Mouse (Mus musculus) embryonic facial prominence, embryonic 11.5 days (tissue): ENCODE results near the gene Gm10750. TPM values are rescaled to one million over a fixed set of nuclear protein-coding genes. Genes with fewer than 3 reads are reported as not detected.
"Not testable (repeated sequence)": the region's sequence is repeated elsewhere in the genome, so short reads cannot be mapped to it uniquely, and the experiment has no call there.

Experiments used
- ATAC-seq: fragments of 200-750 bp; cut with Nextera tagmentation; replicated peaks from 2 replicates; pipeline ENCODE4 v1.8.0; 2017; ENCODE audit warnings: low read depth; ENCODE audit not compliant: insufficient number of reproducible peaks, low FRiP score, low TSS enrichment
- DNase-seq: peaks from one replicate; pipeline ENCODE4 v3.0.0-alpha.2; 2015; ENCODE audit warnings: low spot score
- H3K27ac ChIP-seq: fragments of 300-500 bp; sonication (generic); replicated peaks from 2 replicates; pipeline ENCODE4 v1.5.1; 2014; ENCODE audit warnings: mild to moderate bottlenecking, low read depth, low read length, control low read depth
- H3K27me3 ChIP-seq: fragments of 300-500 bp; sonication (generic); 2 replicates; pipeline ENCODE4 v1.6.1; 2014; ENCODE audit warnings: mild to moderate bottlenecking, low read length, moderate library complexity, mixed read lengths; ENCODE audit not compliant: control insufficient read depth, insufficient read depth
- H3K36me3 ChIP-seq: fragments of 300-500 bp; sonication (generic); replicated peaks from 2 replicates; pipeline ENCODE4 v1.6.1; 2014; ENCODE audit warnings: low read depth, mild to moderate bottlenecking, low read length, moderate library complexity, mixed read lengths; ENCODE audit not compliant: control insufficient read depth, insufficient read depth
- H3K4me1 ChIP-seq: fragments of 300-500 bp; sonication (generic); 2 replicates; pipeline ENCODE4 v1.6.1; 2014; ENCODE audit warnings: low read length, mixed read lengths; ENCODE audit not compliant: control insufficient read depth, insufficient read depth
- H3K4me2 ChIP-seq: fragments of 300-500 bp; sonication (generic); 2 replicates; pipeline ENCODE4 v1.6.1; 2014; ENCODE audit warnings: low read depth, mild to moderate bottlenecking, control low read depth, low read length, moderate library complexity
- H3K4me3 ChIP-seq: fragments of 300-500 bp; sonication (generic); 2 replicates; pipeline ENCODE4 v1.5.1; 2014; ENCODE audit warnings: low read depth, low read length, control low read depth
- H3K9ac ChIP-seq: fragments of 300-500 bp; sonication (generic); replicated peaks from 2 replicates; pipeline ENCODE4 v1.6.1; 2014; ENCODE audit warnings: mild to moderate bottlenecking, control low read depth, low read length
- H3K9me3 ChIP-seq: fragments of 300-500 bp; sonication (generic); replicated peaks from 2 replicates; pipeline ENCODE4 v1.6.1; 2016; ENCODE audit warnings: mild to moderate bottlenecking, low read length, inconsistent platforms, mixed read lengths; ENCODE audit not compliant: control insufficient read depth
- WGBS: fragments of 180-500 bp; shearing (Covaris S2); extraction: QIAGEN DNeasy Blood & Tissue Kit; methylation state at CpG from one replicate; pipeline ENCODE4 v1.1.7; 2014; 5-methylcytosine and 5-hydroxymethylcytosine counted together
- polyA plus RNA-seq: library from polyadenylated mRNA; unstranded; fragments of >200 nt; fragmentation: Nextera tagmentation; extraction: Ambion mirVana; gene quantifications from 2 replicates; pipeline ENCODE4 v1.2.1, GENCODE M21; 2014

Gene Gm10750
- polyA plus RNA-seq, result not detected in 2 replicates

DNA sequence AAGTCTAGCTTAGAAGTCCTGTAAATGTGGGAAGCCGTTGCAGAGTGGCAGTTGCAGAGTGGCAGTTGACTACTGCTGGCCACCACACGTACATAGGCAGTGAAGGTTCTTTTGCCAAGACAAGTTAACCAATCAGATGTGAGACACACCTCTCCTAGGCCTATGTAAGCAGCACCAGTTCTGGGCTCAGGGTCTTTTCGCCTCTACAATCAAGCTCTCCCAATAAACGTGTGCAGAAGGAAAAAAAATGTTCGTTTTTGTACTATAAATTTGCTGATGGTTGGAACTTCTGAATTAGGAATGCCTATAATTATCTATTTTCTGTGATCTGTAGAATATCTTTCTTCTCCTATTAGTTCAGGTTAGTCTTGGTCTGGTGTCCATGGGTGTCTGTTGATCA is at the start of gene Gm10750:
Gene Gm10750, minus strand, starts transcription at position 101 of the 400 bp plus-strand sequence.
- not testable (repeated sequence) for H3K27me3 ChIP-seq, H3K4me2 ChIP-seq, H3K4me3 ChIP-seq, H3K27ac ChIP-seq, H3K4me1 ChIP-seq, ATAC-seq, H3K9me3 ChIP-seq, H3K9ac ChIP-seq, DNase-seq, H3K36me3 ChIP-seq
- 70% methylated on average over 5 of the region's 5 CpGs for WGBS

DNA sequence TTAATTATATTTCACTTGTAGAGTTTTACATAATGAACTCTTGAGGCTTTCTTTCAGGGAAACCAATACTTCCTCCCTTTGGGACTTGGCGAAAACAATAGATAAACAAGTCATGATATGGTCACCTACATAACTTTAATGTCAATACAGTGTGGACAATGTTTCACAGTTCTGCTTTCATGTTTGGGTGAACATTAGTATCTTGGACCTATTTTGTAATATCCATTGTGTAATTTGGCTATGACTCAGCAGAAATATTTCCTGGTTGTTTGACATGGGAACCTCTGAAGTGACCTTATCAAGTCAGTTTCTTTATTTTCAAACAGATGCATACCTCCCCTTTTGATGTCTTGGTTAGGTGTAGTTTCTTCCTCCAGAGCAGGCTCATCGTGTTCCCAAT is 12.2 kb downstream of the Gm10750 start:
- no peaks in the 10 kb centered on the region for H3K9me3 ChIP-seq
- ATAC-seq, result no peak
- WGBS, result 88% methylated on average over 2 of the region's 2 CpGs

DNA sequence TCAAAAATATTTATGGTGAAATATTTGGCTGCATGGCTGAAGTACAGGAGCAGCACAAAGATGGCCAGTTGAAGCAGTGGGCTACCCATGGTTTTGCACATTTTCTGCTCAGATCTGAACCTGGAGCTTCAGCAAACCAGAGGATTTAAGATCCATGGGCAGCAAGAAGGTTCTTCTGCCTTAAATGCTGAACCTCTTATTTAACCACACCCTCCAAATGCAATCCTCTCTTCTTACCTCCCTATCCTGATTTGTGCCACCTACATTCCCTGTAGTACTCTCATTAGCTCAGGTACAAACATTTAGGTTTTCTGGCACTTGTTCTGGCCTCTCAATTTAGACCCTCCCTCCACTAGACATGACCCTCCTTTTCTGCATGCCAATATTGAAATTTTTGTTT is 13.9 kb downstream of the Gm10750 start, which contains the start of gene Gm1330:
Gene Gm1330, minus strand, starts transcription at position 101 of the 400 bp plus-strand sequence.
- Histone ChIP-seq H3K9me3 (no peaks in the 10 kb centered on the region), H3K4me2 (no peak within 1 kb of the TSS), H3K27me3 (no peaks in the 10 kb centered on the region), H3K4me3 (no peak within 1 kb of the TSS), H3K9ac (no peak within 1 kb of the TSS), H3K4me1 (no peaks in the 10 kb centered on the region), H3K36me3 (no peaks in the 10 kb centered on the region), H3K27ac (no peak within 1 kb of the TSS)
- DNase-seq (no peak), ATAC-seq (no peak)

More for the DNA sequence above, 12.2 kb downstream of the Gm10750 start:
- Histone ChIP-seq H3K27ac (no peak overlapping the region), H3K4me3 (no peak overlapping the region), H3K36me3 (no peaks in the 10 kb centered on the region), H3K27me3 (no peaks in the 10 kb centered on the region), H3K4me2 (no peak overlapping the region), H3K9ac (no peak overlapping the region), H3K4me1 (no peaks in the 10 kb centered on the region)
- no peak for DNase-seq

DNA sequence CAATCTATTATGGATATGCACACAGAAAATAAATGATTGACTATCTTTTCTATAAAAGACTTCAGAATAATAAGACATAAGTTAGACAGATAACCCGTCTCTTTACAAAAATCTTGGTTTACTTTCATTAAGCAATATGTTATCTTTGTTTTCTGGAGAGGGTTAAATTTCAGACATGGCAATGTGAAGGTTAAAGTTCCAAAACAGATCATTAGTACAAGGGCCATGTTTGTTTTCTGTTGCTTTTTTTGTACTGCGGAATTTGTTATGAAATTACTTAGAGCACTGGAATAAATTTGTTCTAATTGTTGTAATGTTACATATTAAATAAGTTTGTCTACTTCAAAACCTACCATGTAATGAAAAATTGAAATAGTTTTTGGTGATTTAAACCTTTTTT is 21.9 kb downstream of the Gm10750 start:
- Histone ChIP-seq H3K36me3 (no peaks in the 10 kb centered on the region), H3K27ac (no peak overlapping the region), H3K4me2 (no peak overlapping the region), H3K27me3 (no peaks in the 10 kb centered on the region), H3K9me3 (no peaks in the 10 kb centered on the region), H3K4me1 (no peaks in the 10 kb centered on the region), H3K4me3 (no peak overlapping the region), H3K9ac (no peak overlapping the region)
- DNase-seq (no peak), ATAC-seq (no peak)
- 92% methylated on average over 2 of the region's 2 CpGs for WGBS

Other genes with a start within 250 kb of the Gm10750 start
- not detected in 2 replicates for gene Cst11, start 245.7 kb downstream of the Gm10750 start, polyA plus RNA-seq
- gene 8030411F24Rik, start 235.2 kb downstream of the Gm10750 start, polyA plus RNA-seq, result not detected in 2 replicates
- not detected in 2 replicates for gene Cst12, start 227.9 kb downstream of the Gm10750 start, polyA plus RNA-seq
- gene Cst8, start 218.5 kb downstream of the Gm10750 start, polyA plus RNA-seq, result not detected in 2 replicates
- not detected in 2 replicates for gene Cst13, start 197.2 kb downstream of the Gm10750 start, polyA plus RNA-seq
- gene Cst9, start 182.1 kb downstream of the Gm10750 start, polyA plus RNA-seq, result not detected in 2 replicates
- not detected in 2 replicates for gene 9230104L09Rik, start 152.2 kb downstream of the Gm10750 start, polyA plus RNA-seq
- 315 and 334 TPM in 2 replicates for gene Cst3, start 141.5 kb downstream of the Gm10750 start, polyA plus RNA-seq
- not detected in 2 replicates for gene Gm1330, start 14.0 kb downstream of the Gm10750 start, polyA plus RNA-seq